Mouse (Mus musculus): ENCODE measurements around the gene Fam13a. TPM values are rescaled to one million over a fixed set of nuclear protein-coding genes. Genes with fewer than 3 reads are reported as not detected.

The Fam13a gene
- polyA plus RNA-seq, 1 experiment from 2014 or later, result 5.0 TPM

- Histone ChIP-seq H3K4me1 (replicated peaks) (no peaks in the 10 kb centered on the region), H3K9me3 (no peaks in the 10 kb centered on the region), H3K27me3 (no peaks in the 10 kb centered on the region), H3K36me3 (no peaks in the 10 kb centered on the region), H3K9ac (replicated peaks) (no peak overlapping the region), H3K4me2 (no peak overlapping the region), H3K4me3 (replicated peaks) (no peak overlapping the region), H3K27ac (no peak overlapping the region)
- 65% methylated on average over 2 of the region's 2 CpGs for WGBS
- ATAC-seq (ENCODE audit: insufficient number of reproducible peaks, insufficient read depth, low FRiP score, low TSS enrichment, low read depth), result no peak
These were observed 4.5 kb upstream of the Fam13a start for GRCm38 (mm10) chr6:59028871-59029270.

- Histone ChIP-seq H3K27ac (no peak overlapping the region), H3K27me3 (no peaks in the 10 kb centered on the region), H3K4me2 (peak overlapping the region; percentile 60), H3K36me3 (no peaks in the 10 kb centered on the region), H3K9me3 (no peaks in the 10 kb centered on the region), H3K4me3 (replicated peaks) (peak overlapping the region; percentile 52), H3K9ac (replicated peaks) (no peak overlapping the region), H3K4me1 (replicated peaks) (peaks cover 3% of the 10 kb centered on the region; the same call in 1 of the 2 replicates)
- ATAC-seq (ENCODE audit: insufficient number of reproducible peaks, insufficient read depth, low FRiP score, low TSS enrichment, low read depth), result peak; percentile 48; the same call in 1 of the 2 replicates
- WGBS, result 23% methylated on average over 3 of the region's 3 CpGs
These were observed 457 bp upstream of the Fam13a start for GRCm38 (mm10) chr6:59024806-59025205.

GRCm38 (mm10) chr6:59023455-59024163 is 740 bp downstream of the Fam13a start:
- 60% methylated on average over 6 of the region's 6 CpGs for WGBS
- H3K36me3 ChIP-seq, result no peaks in the 10 kb centered on the region
- ATAC-seq (ENCODE audit: insufficient number of reproducible peaks, insufficient read depth, low FRiP score, low TSS enrichment, low read depth), result no peak
- peak overlapping the region; percentile 60 for H3K4me2 ChIP-seq
- no peaks in the 10 kb centered on the region for H3K9me3 ChIP-seq
- H3K27me3 ChIP-seq, result no peaks in the 10 kb centered on the region
- H3K27ac ChIP-seq, result peak overlapping the region; percentile 70; the same call in 1 of the 2 replicates
- peaks cover 3% of the 10 kb centered on the region; the same call in 1 of the 2 replicates for H3K4me1 ChIP-seq (replicated peaks)
- peak overlapping the region; percentile 56 for H3K9ac ChIP-seq (replicated peaks)
- H3K4me3 ChIP-seq (replicated peaks), result peak overlapping the region; percentile 52

GRCm38 (mm10) chr6:59022621-59023020 is 1.7 kb downstream of the Fam13a start:
- WGBS, result 88% methylated on average over 2 of the region's 2 CpGs
- no peak overlapping the region for H3K4me2 ChIP-seq
- ATAC-seq (ENCODE audit: insufficient number of reproducible peaks, insufficient read depth, low FRiP score, low TSS enrichment, low read depth), result no peak

GRCm38 (mm10) chr6:59020346-59020745 is 4.0 kb downstream of the Fam13a start:
- no peak overlapping the region for H3K27ac ChIP-seq
- peaks cover 3% of the 10 kb centered on the region; the same call in 1 of the 2 replicates for H3K4me1 ChIP-seq (replicated peaks)
- H3K9me3 ChIP-seq, result no peaks in the 10 kb centered on the region
- WGBS, result 85% methylated on average over 2 of the region's 2 CpGs
- H3K9ac ChIP-seq (replicated peaks), result no peak overlapping the region
- no peaks in the 10 kb centered on the region for H3K27me3 ChIP-seq
- ATAC-seq (ENCODE audit: insufficient number of reproducible peaks, insufficient read depth, low FRiP score, low TSS enrichment, low read depth), result no peak
- no peak overlapping the region for H3K4me2 ChIP-seq
- H3K36me3 ChIP-seq, result no peaks in the 10 kb centered on the region
- H3K4me3 ChIP-seq (replicated peaks), result no peak overlapping the region

More at GRCm38 (mm10) chr6:59022621-59023020, 1.7 kb downstream of the Fam13a start:
- H3K27ac ChIP-seq, result no peak overlapping the region
- no peaks in the 10 kb centered on the region for H3K9me3 ChIP-seq
- H3K9ac ChIP-seq (replicated peaks), result no peak overlapping the region
- H3K4me1 ChIP-seq (replicated peaks), result peaks cover 3% of the 10 kb centered on the region; the same call in 1 of the 2 replicates
- H3K36me3 ChIP-seq, result no peaks in the 10 kb centered on the region
- H3K27me3 ChIP-seq, result no peaks in the 10 kb centered on the region
- no peak overlapping the region for H3K4me3 ChIP-seq (replicated peaks)

GRCm38 (mm10) chr6:59019847-59020246 is 4.5 kb downstream of the Fam13a start:
- Histone ChIP-seq H3K9me3 (no peaks in the 10 kb centered on the region), H3K27me3 (no peaks in the 10 kb centered on the region), H3K27ac (no peak overlapping the region), H3K36me3 (no peaks in the 10 kb centered on the region), H3K4me2 (no peak overlapping the region), H3K9ac (replicated peaks) (no peak overlapping the region), H3K4me3 (replicated peaks) (no peak overlapping the region), H3K4me1 (replicated peaks) (peaks cover 3% of the 10 kb centered on the region; the same call in 1 of the 2 replicates)
- no peak for ATAC-seq (ENCODE audit: insufficient number of reproducible peaks, insufficient read depth, low FRiP score, low TSS enrichment, low read depth)
- WGBS, result 63% methylated on average over 1 of the region's 1 CpGs

- no peaks in the 10 kb centered on the region for H3K9me3 ChIP-seq
- H3K27me3 ChIP-seq, result no peaks in the 10 kb centered on the region
- H3K27ac ChIP-seq, result no peak overlapping the region
- 68% methylated on average over 1 of the region's 1 CpGs for WGBS
- H3K36me3 ChIP-seq, result no peaks in the 10 kb centered on the region
- ATAC-seq (ENCODE audit: insufficient number of reproducible peaks, insufficient read depth, low FRiP score, low TSS enrichment, low read depth), result peak; percentile 56; the same call in 1 of the 2 replicates
- no peak overlapping the region for H3K9ac ChIP-seq (replicated peaks)
- no peak overlapping the region for H3K4me2 ChIP-seq
- H3K4me3 ChIP-seq (replicated peaks), result no peak overlapping the region
- H3K4me1 ChIP-seq (replicated peaks), result peaks cover 8% of the 10 kb centered on the region; the same call in 1 of the 2 replicates
These were observed 8.0 kb downstream of the Fam13a start for GRCm38 (mm10) chr6:59016336-59016832.

GRCm38 (mm10) chr6:59014760-59015159 is 9.6 kb downstream of the Fam13a start:
- Histone ChIP-seq H3K4me2 (no peak overlapping the region), H3K9me3 (no peaks in the 10 kb centered on the region), H3K4me3 (replicated peaks) (no peak overlapping the region), H3K4me1 (replicated peaks) (peaks cover 8% of the 10 kb centered on the region; the same call in 1 of the 2 replicates), H3K36me3 (no peaks in the 10 kb centered on the region), H3K9ac (replicated peaks) (no peak overlapping the region), H3K27me3 (no peaks in the 10 kb centered on the region), H3K27ac (no peak overlapping the region)
- no peak for ATAC-seq (ENCODE audit: insufficient number of reproducible peaks, insufficient read depth, low FRiP score, low TSS enrichment, low read depth)
- 78% methylated on average over 2 of the region's 2 CpGs for WGBS

- no peak for ATAC-seq (ENCODE audit: insufficient number of reproducible peaks, insufficient read depth, low FRiP score, low TSS enrichment, low read depth)
- Histone ChIP-seq H3K27me3 (no peaks in the 10 kb centered on the region), H3K27ac (no peak overlapping the region), H3K4me1 (replicated peaks) (peaks cover 8% of the 10 kb centered on the region; the same call in 1 of the 2 replicates), H3K4me3 (replicated peaks) (no peak overlapping the region), H3K4me2 (no peak overlapping the region), H3K9me3 (no peaks in the 10 kb centered on the region), H3K9ac (replicated peaks) (no peak overlapping the region), H3K36me3 (no peaks in the 10 kb centered on the region)
- 80% methylated on average over 8 of the region's 8 CpGs for WGBS
These were observed 10.1 kb downstream of the Fam13a start for GRCm38 (mm10) chr6:59014088-59014759.

- H3K4me1 ChIP-seq (replicated peaks), result peaks cover 8% of the 10 kb centered on the region; the same call in 1 of the 2 replicates
- 86% methylated on average over 3 of the region's 3 CpGs for WGBS
- no peak overlapping the region for H3K4me2 ChIP-seq
- H3K4me3 ChIP-seq (replicated peaks), result no peak overlapping the region
- no peak for ATAC-seq (ENCODE audit: insufficient number of reproducible peaks, insufficient read depth, low FRiP score, low TSS enrichment, low read depth)
- H3K9ac ChIP-seq (replicated peaks), result no peak overlapping the region
- H3K9me3 ChIP-seq, result no peaks in the 10 kb centered on the region
- no peaks in the 10 kb centered on the region for H3K36me3 ChIP-seq
- H3K27me3 ChIP-seq, result no peaks in the 10 kb centered on the region
- H3K27ac ChIP-seq, result no peak overlapping the region
These were observed 13.6 kb downstream of the Fam13a start for GRCm38 (mm10) chr6:59010792-59011191.

GRCm38 (mm10) chr6:59004630-59005029 is 19.7 kb downstream of the Fam13a start:
- 91% methylated on average over 5 of the region's 5 CpGs for WGBS
- no peaks in the 10 kb centered on the region for H3K9me3 ChIP-seq
- H3K27me3 ChIP-seq, result no peaks in the 10 kb centered on the region
- no peak overlapping the region for H3K4me2 ChIP-seq
- ATAC-seq (ENCODE audit: insufficient number of reproducible peaks, insufficient read depth, low FRiP score, low TSS enrichment, low read depth), result no peak
- no peaks in the 10 kb centered on the region for H3K4me1 ChIP-seq (replicated peaks)
- H3K9ac ChIP-seq (replicated peaks), result no peak overlapping the region
- no peaks in the 10 kb centered on the region for H3K36me3 ChIP-seq
- no peak overlapping the region for H3K4me3 ChIP-seq (replicated peaks)
- H3K27ac ChIP-seq, result no peak overlapping the region

Data from limb, embryonic 12.5 days (tissue).